Mouse (Mus musculus): ENCODE measurements around the gene R3hcc1l.

Gene R3hcc1l

GRCm38 (mm10) chr19:42602041-42602440 is 83.5 kb downstream of the R3hcc1l start:
- no peak for DNase-seq

GRCm38 (mm10) chr19:42602576-42602975 is 84.0 kb downstream of the R3hcc1l start:
- no peak for DNase-seq

- no peak for DNase-seq
Observed at GRCm38 (mm10) chr19:42608082-42608481, 89.5 kb downstream of the R3hcc1l start.

- DNase-seq = no peak
Observed at GRCm38 (mm10) chr19:42609716-42610115, 91.2 kb downstream of the R3hcc1l start.

GRCm38 (mm10) chr19:42611746-42612145 is 93.2 kb downstream of the R3hcc1l start:
- DNase-seq = no peak

- DNase-seq = peak; percentile 82
Observed at GRCm38 (mm10) chr19:42612654-42613053, 94.1 kb downstream of the R3hcc1l start, which contains the start of gene Loxl4. TSS of gene Loxl4 (minus strand) at chr19:42612813.

GRCm38 (mm10) chr19:42613116-42613515 is 94.6 kb downstream of the R3hcc1l start:
- DNase-seq = peak; percentile 53

- DNase-seq = no peak
Observed at GRCm38 (mm10) chr19:42613647-42614225, 95.2 kb downstream of the R3hcc1l start.

- DNase-seq = peak; percentile 27
Observed at GRCm38 (mm10) chr19:42628068-42628467, 109.5 kb downstream of the R3hcc1l start.

GRCm38 (mm10) chr19:42631541-42631961 is 113.0 kb downstream of the R3hcc1l start:
- peak; percentile 75 for DNase-seq

- DNase-seq = no peak
Observed at GRCm38 (mm10) chr19:42632301-42632700, 113.7 kb downstream of the R3hcc1l start.

- DNase-seq = no peak
Observed at GRCm38 (mm10) chr19:42633650-42634049, 115.1 kb downstream of the R3hcc1l start.

GRCm38 (mm10) chr19:42636631-42637030 is 118.1 kb downstream of the R3hcc1l start:
- DNase-seq = peak; percentile 55

- peak; percentile 43 for DNase-seq
Observed at GRCm38 (mm10) chr19:42638604-42639481, 120.3 kb downstream of the R3hcc1l start.

- no peak for DNase-seq
Observed at GRCm38 (mm10) chr19:42639544-42639943, 121.0 kb downstream of the R3hcc1l start.

GRCm38 (mm10) chr19:42640211-42640610 is 121.7 kb downstream of the R3hcc1l start:
- no peak for DNase-seq

Data from kidney, postnatal 14 days (tissue).